Mouse (Mus musculus): ENCODE results near the gene Hspa12b. TPM values are rescaled to one million over a fixed set of nuclear protein-coding genes. Genes with fewer than 3 reads are reported as not detected.

The Hspa12b gene
- polyA plus RNA-seq, 1 experiment, result 2.0 TPM

GRCm38 (mm10) chr2:131128636-131129157 is 1.6 kb downstream of the Hspa12b start:
- WGBS, result 68% methylated on average over 3 of the region's 3 CpGs
- H3K4me1 ChIP-seq (ENCODE audit: control insufficient read depth, insufficient read depth, insufficient read length), result peaks cover 7% of the 10 kb centered on the region
- TF ChIP-seq POLR2A (IDR thresholded peaks at IDR 0.05; ENCODE audit: low read depth, low read length) (no peak), CTCF (IDR thresholded peaks at IDR 0.05; ENCODE audit: extremely low read depth, insufficient read depth, insufficient read length, insufficient replicate concordance) (no peak)
- no peaks in the 10 kb centered on the region for H3K36me3 ChIP-seq (ENCODE audit: control insufficient read depth, insufficient read depth, low read length)
- no peaks in the 10 kb centered on the region for H3K27me3 ChIP-seq (ENCODE audit: control insufficient read depth, insufficient read depth, low read length)
- DNase-seq (ENCODE audit: low read depth in 1 of 2, low spot score in 2 of 2), result no peak
- no peak overlapping the region for H3K27ac ChIP-seq (ENCODE audit: insufficient read depth, low read length)
- no peak overlapping the region for H3K4me3 ChIP-seq (ENCODE audit: extremely low read depth, insufficient read depth, insufficient read length)

- TF ChIP-seq CTCF (IDR thresholded peaks at IDR 0.05; ENCODE audit: extremely low read depth, insufficient read depth, insufficient read length, insufficient replicate concordance), result no peak
- Histone ChIP-seq H3K4me1 (ENCODE audit: control insufficient read depth, insufficient read depth, insufficient read length) (peaks cover 7% of the 10 kb centered on the region), H3K36me3 (ENCODE audit: control insufficient read depth, insufficient read depth, low read length) (no peaks in the 10 kb centered on the region), H3K27me3 (ENCODE audit: control insufficient read depth, insufficient read depth, low read length) (no peaks in the 10 kb centered on the region), H3K4me3 (ENCODE audit: extremely low read depth, insufficient read depth, insufficient read length) (no peak overlapping the region), H3K27ac (ENCODE audit: insufficient read depth, low read length) (no peak overlapping the region)
- no peak for DNase-seq (ENCODE audit: low read depth in 1 of 2, low spot score in 2 of 2)
- 74% methylated on average over 5 of the region's 5 CpGs for WGBS
These were observed 2.8 kb downstream of the Hspa12b start for GRCm38 (mm10) chr2:131129836-131130235.

GRCm38 (mm10) chr2:131130849-131131248 is 3.8 kb downstream of the Hspa12b start:
- no peak for DNase-seq (ENCODE audit: low read depth in 1 of 2, low spot score in 2 of 2)
- H3K4me3 ChIP-seq (ENCODE audit: extremely low read depth, insufficient read depth, insufficient read length), result no peak overlapping the region
- no peak overlapping the region for H3K27ac ChIP-seq (ENCODE audit: insufficient read depth, low read length)
- H3K36me3 ChIP-seq (ENCODE audit: control insufficient read depth, insufficient read depth, low read length), result no peaks in the 10 kb centered on the region
- TF ChIP-seq CTCF (IDR thresholded peaks at IDR 0.05; ENCODE audit: extremely low read depth, insufficient read depth, insufficient read length, insufficient replicate concordance) (no peak), POLR2A (IDR thresholded peaks at IDR 0.05; ENCODE audit: low read depth, low read length) (no peak)
- 93% methylated on average over 2 of the region's 2 CpGs for whole genome bisulfite sequencing
- peaks cover 10% of the 10 kb centered on the region for H3K4me1 ChIP-seq (ENCODE audit: control insufficient read depth, insufficient read depth, insufficient read length)
- no peaks in the 10 kb centered on the region for H3K27me3 ChIP-seq (ENCODE audit: control insufficient read depth, insufficient read depth, low read length)

DNA sequence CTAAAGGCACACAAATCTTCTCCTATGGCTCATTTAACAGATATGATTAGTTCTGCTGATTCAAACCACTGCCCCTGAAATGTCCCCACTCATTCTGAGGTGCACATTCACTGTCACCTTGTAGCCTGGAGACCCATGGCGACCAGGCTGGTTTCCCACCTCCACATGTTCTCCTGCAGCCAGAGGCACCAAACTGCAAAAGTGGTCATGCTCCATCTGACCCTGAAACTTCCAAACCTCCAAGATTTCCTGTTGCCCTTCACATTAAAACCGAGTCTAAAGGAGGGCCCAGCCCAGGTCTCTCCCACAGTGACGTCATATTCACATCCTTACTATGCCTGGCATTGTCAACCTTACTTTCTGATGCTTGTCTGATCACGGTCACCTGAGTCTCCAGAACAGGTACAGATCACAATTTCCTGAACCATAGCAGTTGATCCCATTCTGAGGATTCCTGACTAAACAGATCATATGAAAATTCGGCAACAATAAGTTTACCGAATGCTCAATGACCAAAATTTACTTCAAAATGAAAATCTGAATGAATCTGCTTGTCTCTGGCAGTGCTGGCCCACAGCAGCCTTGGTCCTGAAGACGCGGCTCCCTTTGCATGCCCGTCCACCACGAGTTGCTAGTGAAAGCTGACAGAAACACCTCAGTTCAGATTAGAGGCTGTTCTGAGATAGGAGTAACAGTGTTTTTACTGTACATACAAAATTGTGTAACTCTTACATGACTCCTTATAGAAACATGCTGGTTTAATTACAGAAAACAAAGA is 5.2 kb downstream of the Hspa12b start:
- WGBS, result 92% methylated on average over 10 of the region's 10 CpGs
- Histone ChIP-seq H3K27ac (ENCODE audit: insufficient read depth, low read length) (no peak overlapping the region), H3K4me3 (ENCODE audit: extremely low read depth, insufficient read depth, insufficient read length) (no peak overlapping the region), H3K4me1 (ENCODE audit: control insufficient read depth, insufficient read depth, insufficient read length) (peaks cover 5% of the 10 kb centered on the region; the same call in 1 of the 2 replicates), H3K36me3 (ENCODE audit: control insufficient read depth, insufficient read depth, low read length) (no peaks in the 10 kb centered on the region), H3K27me3 (ENCODE audit: control insufficient read depth, insufficient read depth, low read length) (no peaks in the 10 kb centered on the region)
- no peak for DNase-seq (ENCODE audit: low read depth in 1 of 2, low spot score in 2 of 2)
- no peak for TF ChIP-seq CTCF (IDR thresholded peaks at IDR 0.05; ENCODE audit: extremely low read depth, insufficient read depth, insufficient read length, insufficient replicate concordance)
- TF ChIP-seq POLR2A (IDR thresholded peaks at IDR 0.05; ENCODE audit: low read depth, low read length), result no peak

DNA sequence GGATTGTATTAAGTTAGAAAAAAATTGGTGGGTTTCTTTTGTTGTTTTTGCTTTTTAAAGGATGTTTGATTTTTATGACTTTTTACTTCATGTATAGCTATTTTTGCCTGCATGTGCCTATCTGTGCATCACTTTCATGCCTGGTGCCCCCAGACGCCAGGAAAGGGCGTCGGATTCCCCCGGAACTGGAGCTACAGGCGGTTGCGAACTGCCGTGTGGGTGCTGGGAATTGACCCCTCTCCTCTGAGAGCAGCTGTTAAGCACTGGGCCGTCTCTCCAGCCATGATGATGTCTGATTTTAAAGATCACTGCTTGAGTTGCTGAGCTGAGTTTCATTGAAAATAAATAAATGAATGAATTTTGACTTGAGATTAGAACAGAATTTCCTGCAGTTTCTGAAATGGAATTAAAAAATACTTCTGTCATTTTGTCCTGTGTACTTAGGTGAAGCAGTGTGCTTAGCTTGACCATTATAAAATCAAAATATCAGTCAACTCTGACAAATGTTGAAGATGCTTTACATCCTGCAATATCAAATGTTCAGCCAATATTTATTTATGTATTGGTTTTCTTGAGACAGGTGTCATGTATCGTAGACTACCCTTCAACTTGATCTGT is 6.0 kb downstream of the Hspa12b start, which contains the start of gene Gm11037:
TSS of gene Gm11037 (plus strand) at position 568 of the 618 bp plus-strand sequence.
- WGBS, result 92% methylated on average over 9 of the region's 9 CpGs
- no peak for DNase-seq (ENCODE audit: low read depth in 1 of 2, low spot score in 2 of 2)
- Histone ChIP-seq H3K27ac (ENCODE audit: insufficient read depth, low read length) (no peak within 1 kb of the TSS), H3K27me3 (ENCODE audit: control insufficient read depth, insufficient read depth, low read length) (no peaks in the 10 kb centered on the region), H3K4me3 (ENCODE audit: extremely low read depth, insufficient read depth, insufficient read length) (no peak within 1 kb of the TSS), H3K4me1 (ENCODE audit: control insufficient read depth, insufficient read depth, insufficient read length) (peaks cover 3% of the 10 kb centered on the region; the same call in 1 of the 2 replicates), H3K36me3 (ENCODE audit: control insufficient read depth, insufficient read depth, low read length) (no peaks in the 10 kb centered on the region)
- TF ChIP-seq POLR2A (IDR thresholded peaks at IDR 0.05; ENCODE audit: low read depth, low read length), result no peak
- TF ChIP-seq CTCF (IDR thresholded peaks at IDR 0.05; ENCODE audit: extremely low read depth, insufficient read depth, insufficient read length, insufficient replicate concordance), result no peak

DNA sequence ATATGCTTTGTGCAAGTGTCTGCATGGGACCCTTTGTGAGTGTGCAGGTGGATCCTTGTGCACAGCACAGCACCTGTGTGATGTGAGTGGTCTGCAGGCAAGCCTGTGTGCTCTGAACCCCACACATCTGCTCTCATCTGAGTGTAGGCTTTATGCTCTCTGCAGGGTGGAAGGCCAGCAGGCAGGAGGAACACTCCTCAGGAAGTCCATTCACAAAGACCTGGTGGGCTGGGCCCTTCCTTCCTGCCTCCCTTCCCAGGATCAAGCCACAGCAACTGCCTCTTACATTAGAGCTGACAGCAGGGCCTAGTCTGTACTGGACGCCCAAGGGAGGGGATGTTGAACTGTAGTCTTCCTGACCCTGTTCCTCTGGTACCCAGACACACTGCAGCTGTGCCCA is 7.3 kb downstream of the Hspa12b start:
- TF ChIP-seq POLR2A (IDR thresholded peaks at IDR 0.05; ENCODE audit: low read depth, low read length) (no peak), CTCF (IDR thresholded peaks at IDR 0.05; ENCODE audit: extremely low read depth, insufficient read depth, insufficient read length, insufficient replicate concordance) (no peak)
- Histone ChIP-seq H3K27me3 (ENCODE audit: control insufficient read depth, insufficient read depth, low read length) (no peaks in the 10 kb centered on the region), H3K4me3 (ENCODE audit: extremely low read depth, insufficient read depth, insufficient read length) (no peak overlapping the region), H3K4me1 (ENCODE audit: control insufficient read depth, insufficient read depth, insufficient read length) (peaks cover 3% of the 10 kb centered on the region; the same call in 1 of the 2 replicates), H3K36me3 (ENCODE audit: control insufficient read depth, insufficient read depth, low read length) (no peaks in the 10 kb centered on the region), H3K27ac (ENCODE audit: insufficient read depth, low read length) (no peak overlapping the region)
- 41% methylated on average over 1 of the region's 1 CpGs for WGBS
- no peak for DNase-seq (ENCODE audit: low read depth in 1 of 2, low spot score in 2 of 2)
